Mouse (Mus musculus) erythroblast, embryonic 14.5 days (primary cell): ENCODE data around the gene 4933428M09Rik. TPM values are rescaled to one million over a fixed set of nuclear protein-coding genes. Genes with fewer than 3 reads are reported as not detected.

Source experiments
- H3K27me3 ChIP-seq: 2 replicates; pipeline ENCODE4 v1.6.1; 2012; ENCODE audit warnings: inconsistent platforms; ENCODE audit not compliant: control insufficient read depth
- H3K36me3 ChIP-seq: 2 replicates; pipeline ENCODE4 v1.6.1; 2012; ENCODE audit warnings: mild to moderate bottlenecking, inconsistent platforms; ENCODE audit not compliant: control insufficient read depth
- H3K4me1 ChIP-seq: 2 replicates; pipeline ENCODE4 v1.6.1; 2012; ENCODE audit warnings: inconsistent platforms; ENCODE audit not compliant: control insufficient read depth
- H3K4me3 ChIP-seq: replicated peaks from 2 replicates; pipeline ENCODE3; 2012; ENCODE audit warnings: moderate library complexity, mild to moderate bottlenecking, inconsistent platforms
- H3K9me3 ChIP-seq: 2 replicates; pipeline ENCODE4 v1.6.1; 2012; ENCODE audit warnings: low read length, inconsistent platforms, mixed read lengths; ENCODE audit not compliant: control insufficient read depth
- GATA1 ChIP-seq: IDR thresholded peaks from 2 replicates; pipeline ENCODE4 v1.6.1; 2012; ENCODE audit warnings: low read length, inconsistent platforms, mixed read lengths
- TAL1 ChIP-seq: IDR thresholded peaks from 3 replicates; pipeline ENCODE4 v1.6.1; 2012; ENCODE audit warnings: low read length, inconsistent platforms, mixed read lengths
- polyA plus RNA-seq: library from polyadenylated mRNA; stranded (reverse); fragments of >175 nt; gene quantifications from 2 replicates; pipeline ENCODE4 v1.2.3, GENCODE M21; 2012

The 4933428M09Rik gene
- polyA plus RNA-seq, 1 experiment: not detected

GRCm38 (mm10) chrX:139217776-139218175 lies 38.7 kb downstream of the 4933428M09Rik start:
- Histone ChIP-seq H3K4me1 (no peaks in the 10 kb centered on the region), H3K27me3 (peaks cover 2% of the 10 kb centered on the region; the same call in 1 of the 2 replicates), H3K36me3 (no peaks in the 10 kb centered on the region), H3K9me3 (no peaks in the 10 kb centered on the region), H3K4me3 (no peak overlapping the region)
- no peak for TF ChIP-seq TAL1
- TF ChIP-seq GATA1: no peak

GRCm38 (mm10) chrX:139219017-139219416 lies 40.0 kb downstream of the 4933428M09Rik start:
- Histone ChIP-seq H3K4me1 (no peaks in the 10 kb centered on the region), H3K27me3 (peaks cover 2% of the 10 kb centered on the region; the same call in 1 of the 2 replicates), H3K9me3 (no peaks in the 10 kb centered on the region), H3K36me3 (no peaks in the 10 kb centered on the region), H3K4me3 (no peak overlapping the region)
- TF ChIP-seq TAL1: no peak
- no peak for TF ChIP-seq GATA1

GRCm38 (mm10) chrX:139220830-139221229 lies 41.8 kb downstream of the 4933428M09Rik start:
- Histone ChIP-seq H3K27me3 (no peaks in the 10 kb centered on the region), H3K4me1 (no peaks in the 10 kb centered on the region), H3K4me3 (no peak overlapping the region), H3K9me3 (no peaks in the 10 kb centered on the region), H3K36me3 (no peaks in the 10 kb centered on the region)
- TF ChIP-seq GATA1 (no peak), TAL1 (no peak)

- H3K4me1 ChIP-seq: no peaks in the 10 kb centered on the region
- no peaks in the 10 kb centered on the region for H3K36me3 ChIP-seq
- H3K27me3 ChIP-seq: no peaks in the 10 kb centered on the region
- H3K4me3 ChIP-seq: no peak overlapping the region
- no peaks in the 10 kb centered on the region for H3K9me3 ChIP-seq
- no peak for TF ChIP-seq TAL1
- TF ChIP-seq GATA1: no peak
Observed at GRCm38 (mm10) chrX:139221893-139222292, 42.9 kb downstream of the 4933428M09Rik start.

Other genes with a start within 250 kb of the 4933428M09Rik start
- gene Serpina7, start 94.0 kb upstream of the 4933428M09Rik start, polyA plus RNA-seq: not detected in 2 replicates
- gene 4930513O06Rik, start 93.0 kb upstream of the 4933428M09Rik start, polyA plus RNA-seq: not detected in 2 replicates
- not detected in 2 replicates for gene Mum1l1, start 30.8 kb downstream of the 4933428M09Rik start, polyA plus RNA-seq
- not detected in 2 replicates for gene Trap1a, start 154.5 kb downstream of the 4933428M09Rik start, polyA plus RNA-seq